Mouse (Mus musculus) liver, postnatal 0 days (tissue): Measurements from ENCODE around the gene Cdc42se1.
A peak's percentile ranks its signal among the peaks of the same experiment; 100 is the strongest.

ENCODE experiments used
- CTCF ChIP-seq: sonication (generic); IDR thresholded peaks from 2 replicates; pipeline ENCODE4 v1.5.1; 2016; ENCODE audit warnings: antibody characterized with exemption, low read depth
- EP300 ChIP-seq: IDR thresholded peaks from 2 replicates; pipeline ENCODE4 v1.6.1; 2016; ENCODE audit warnings: antibody characterized with exemption, low read depth, mild to moderate bottlenecking

DNA sequence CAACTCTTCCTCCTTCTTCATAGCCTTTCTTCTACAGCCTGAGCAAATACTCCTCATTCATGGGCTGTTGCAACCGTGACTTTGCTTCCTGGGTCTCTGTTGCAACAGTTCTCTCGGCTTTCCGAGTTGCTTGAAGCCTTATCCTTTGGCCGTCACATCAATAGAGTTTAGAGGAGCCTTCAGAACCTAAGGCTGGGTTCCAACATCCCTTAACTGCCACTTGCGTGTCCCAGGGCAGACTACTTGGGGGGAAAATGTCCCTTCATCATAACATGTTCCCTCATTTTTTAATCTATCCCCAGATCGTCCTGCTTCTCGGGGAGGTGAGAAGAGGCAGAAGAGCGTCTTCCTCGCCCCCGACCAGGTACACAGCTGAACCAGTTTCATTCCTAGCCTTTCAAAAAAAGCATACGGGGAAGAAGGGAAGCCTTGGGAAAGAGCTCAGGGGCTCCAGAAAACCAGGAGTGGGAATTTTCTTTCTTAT, 53.9 kb downstream of the Cdc42se1 start:
- TF ChIP-seq CTCF: no peak
- TF ChIP-seq EP300: peak; percentile 31; the same call in 1 of the 2 replicates
